Mouse (Mus musculus) spleen, adult 2 months (tissue): ENCODE results near the gene Mid1.

Experiments
- CTCF ChIP-seq: fragments of 200-500 bp; IDR thresholded peaks from 2 replicates; pipeline ENCODE4 v1.5.1; 2011; ENCODE audit warnings: mild to moderate bottlenecking, inconsistent platforms; ENCODE audit not compliant: insufficient read depth, insufficient read length, insufficient replicate concordance; ENCODE audit errors: extremely low read depth
- POLR2A ChIP-seq: fragments of 200-500 bp; IDR thresholded peaks from 2 replicates; pipeline ENCODE4 v1.6.1; 2011; ENCODE audit warnings: low read depth, low read length, inconsistent platforms

- no peak for TF ChIP-seq CTCF
- no peak for TF ChIP-seq POLR2A
Measured at GRCm38 (mm10) chrX:169797148-169797547, 112.1 kb downstream of the Mid1 start.
